ENCODE assay signal across 26 mouse cellular contexts in genomic region chr17:59362110-59362509, GRCm38 (mm10).
A peak's percentile ranks its signal among the peaks of the same experiment; 100 is the strongest.
DNase-seq lines count a peak whose midpoint lies in the region; ATAC-seq lines count a peak whose summit lies in the region.
"Had no signal": no experiment of that assay in that cellular context is flagged by ENCODE, and none has a peak within 500 bp of the region (broad histone marks: within the 10 kb centered on the region; RNA-seq: fewer than 3 reads in every experiment).

No protein-coding gene starts in this region.

- intact Hi-C loops in heart, postnatal 14 days (cut with DNase I), result no loop called here

- no peaks in the 10 kb centered on the region for H3K27me3 ChIP-seq in forebrain, embryonic 16.5 days (replicated peaks; ENCODE audit: control insufficient read depth, insufficient read depth, low read length)
- no peaks in the 10 kb centered on the region for H3K27me3 ChIP-seq in forebrain, embryonic 10.5 days (ENCODE audit: poor library complexity, severe bottlenecking)
- H3K27me3 ChIP-seq in kidney, embryonic 14.5 days (ENCODE audit: control insufficient read depth, insufficient read depth, low read length), result no peaks in the 10 kb centered on the region
- no peaks in the 10 kb centered on the region for H3K27me3 ChIP-seq in limb, embryonic 10.5 days (ENCODE audit: low read depth, poor library complexity, severe bottlenecking)
- no peaks in the 10 kb centered on the region for H3K27me3 ChIP-seq in midbrain, embryonic 15.5 days (replicated peaks)
- H3K27me3 ChIP-seq: embryonic facial prominence, embryonic 12.5 days had no signal

- H3K4me3 ChIP-seq in forebrain, embryonic 16.5 days (replicated peaks; ENCODE audit: low read length), result no peak overlapping the region
- H3K4me3 ChIP-seq in forebrain, embryonic 10.5 days, result no peak overlapping the region
- H3K4me3 ChIP-seq in kidney, embryonic 14.5 days (ENCODE audit: low read length), result no peak overlapping the region
- H3K4me3 ChIP-seq in limb, embryonic 10.5 days, result no peak overlapping the region
- no peak overlapping the region for H3K4me3 ChIP-seq in midbrain, embryonic 15.5 days
- H3K4me3 ChIP-seq: embryonic facial prominence, embryonic 12.5 days; heart, embryonic 10.5 days had no signal

- no peak overlapping the region for H3K27ac ChIP-seq in forebrain, embryonic 16.5 days (ENCODE audit: low read length)
- no peak overlapping the region for H3K27ac ChIP-seq in forebrain, embryonic 10.5 days
- no peak overlapping the region for H3K27ac ChIP-seq in kidney, embryonic 14.5 days (ENCODE audit: low read depth, low read length)
- peak overlapping the region; percentile 68; the same call in 1 of the 2 replicates for H3K27ac ChIP-seq in limb, embryonic 10.5 days
- H3K27ac ChIP-seq in midbrain, embryonic 15.5 days, result no peak overlapping the region
- H3K27ac ChIP-seq: embryonic facial prominence, embryonic 12.5 days; heart, embryonic 10.5 days; kidney, postnatal 0 days; liver, embryonic 14.5 days; macrophage had no signal

- H3K9ac ChIP-seq in forebrain, embryonic 16.5 days (replicated peaks; ENCODE audit: low read depth, low read length), result no peak overlapping the region
- no peak overlapping the region for H3K9ac ChIP-seq in kidney, embryonic 14.5 days (ENCODE audit: low read depth, low read length)
- no peak overlapping the region for H3K9ac ChIP-seq in midbrain, embryonic 15.5 days
- H3K9ac ChIP-seq: embryonic facial prominence, embryonic 12.5 days; liver, embryonic 14.5 days had no signal

- no peaks in the 10 kb centered on the region for H3K9me3 ChIP-seq in forebrain, embryonic 16.5 days (ENCODE audit: control insufficient read depth, low read length)
- no peaks in the 10 kb centered on the region for H3K9me3 ChIP-seq in forebrain, embryonic 10.5 days
- H3K9me3 ChIP-seq in kidney, embryonic 14.5 days (ENCODE audit: control insufficient read depth, low read length), result no peaks in the 10 kb centered on the region
- no peaks in the 10 kb centered on the region for H3K9me3 ChIP-seq in limb, embryonic 10.5 days (replicated peaks)
- H3K9me3 ChIP-seq in midbrain, embryonic 15.5 days, result no peaks in the 10 kb centered on the region
- H3K9me3 ChIP-seq: embryonic facial prominence, embryonic 12.5 days; heart, embryonic 10.5 days had no signal

- DNase-seq in forebrain, embryonic 10.5 days (ENCODE audit: extremely low spot score, low spot score), result no peak
- DNase-seq in kidney, postnatal 4 days, result no peak
- no peak for DNase-seq in limb, embryonic 10.5 days (ENCODE audit: low spot score)
- DNase-seq in heart, adult 9 months (ENCODE audit: low spot score in 2 of 2), result no peak
- DNase-seq in heart, postnatal 14 days, result no peak
- DNase-seq: adrenal gland, postnatal 14 days; cerebellum, adult 11-12 months; cerebellum, postnatal 14 days; gastrocnemius, postnatal 10 days; heart, postnatal 4 days; kidney, adult 18-20 months; layer of hippocampus, adult 9-11 months; liver; lung, adult 2 months; lung, postnatal 10 days; right cerebral cortex, postnatal 25 days; thymus, postnatal 25 days had no signal

- peak overlapping the region; percentile 17 for H3K4me2 ChIP-seq in forebrain, embryonic 16.5 days (ENCODE audit: low read length)
- H3K4me2 ChIP-seq in kidney, embryonic 14.5 days (replicated peaks; ENCODE audit: low read depth, low read length), result peak overlapping the region; percentile 13; the same call in 1 of the 2 replicates
- H3K4me2 ChIP-seq in midbrain, embryonic 15.5 days, result peak overlapping the region; percentile 3; the same call in 1 of the 2 replicates
- H3K4me2 ChIP-seq: embryonic facial prominence, embryonic 12.5 days had no signal

- peak; percentile 45; the same call in 1 of the 2 replicates for ATAC-seq in forebrain, embryonic 16.5 days
- no peak; the same call in 1 of the 2 replicates for ATAC-seq in kidney, embryonic 14.5 days (ENCODE audit: low FRiP score, low TSS enrichment)
- ATAC-seq in midbrain, embryonic 15.5 days (replicated peaks), result no peak
- ATAC-seq: Patski had no signal

- H3K4me1 ChIP-seq in forebrain, embryonic 16.5 days (replicated peaks; ENCODE audit: control insufficient read depth, insufficient read depth, low read length), result 0 out of 2 replicates have a peak, but pooled peaks cover 3% of the 10 kb centered on the region
- no peaks in the 10 kb centered on the region for H3K4me1 ChIP-seq in forebrain, embryonic 10.5 days
- no peaks in the 10 kb centered on the region for H3K4me1 ChIP-seq in kidney, embryonic 14.5 days (ENCODE audit: control insufficient read depth, insufficient read depth, low read length)
- peaks cover 31% of the 10 kb centered on the region for H3K4me1 ChIP-seq in limb, embryonic 10.5 days
- H3K4me1 ChIP-seq in midbrain, embryonic 15.5 days, result peaks cover 3% of the 10 kb centered on the region; the same call in 1 of the 2 replicates
- H3K4me1 ChIP-seq: embryonic facial prominence, embryonic 12.5 days; heart, embryonic 10.5 days had no signal

- no peaks in the 10 kb centered on the region for H3K36me3 ChIP-seq in forebrain, embryonic 16.5 days (ENCODE audit: control insufficient read depth, insufficient read depth)
- H3K36me3 ChIP-seq in forebrain, embryonic 10.5 days (replicated peaks), result no peaks in the 10 kb centered on the region
- no peaks in the 10 kb centered on the region for H3K36me3 ChIP-seq in kidney, embryonic 14.5 days (ENCODE audit: control insufficient read depth, insufficient read depth, low read length)
- no peaks in the 10 kb centered on the region for H3K36me3 ChIP-seq in limb, embryonic 10.5 days
- H3K36me3 ChIP-seq in midbrain, embryonic 15.5 days (replicated peaks), result no peaks in the 10 kb centered on the region
- H3K36me3 ChIP-seq: embryonic facial prominence, embryonic 12.5 days; heart, embryonic 10.5 days had no signal

- WGBS in forebrain, embryonic 16.5 days, result 30% methylated on average over 7 of the region's 7 CpGs
- WGBS in forebrain, embryonic 10.5 days, result 76% methylated on average over 7 of the region's 7 CpGs
- 36% methylated on average over 7 of the region's 7 CpGs for WGBS in kidney, embryonic 14.5 days
- 72% methylated on average over 7 of the region's 7 CpGs for WGBS in limb, embryonic 10.5 days
- WGBS in midbrain, embryonic 15.5 days, result 14% methylated on average over 7 of the region's 7 CpGs
